Mouse (Mus musculus): ENCODE results near the gene Camkk2.

The Camkk2 gene

GRCm38 (mm10) chr5:122782066-122782465, 2.9 kb upstream of the Camkk2 start:
- no peak for DNase-seq (ENCODE audit: low read depth)

- no peak for DNase-seq (ENCODE audit: low read depth)
These were observed 1.7 kb upstream of the Camkk2 start for GRCm38 (mm10) chr5:122780791-122781432.

DNA sequence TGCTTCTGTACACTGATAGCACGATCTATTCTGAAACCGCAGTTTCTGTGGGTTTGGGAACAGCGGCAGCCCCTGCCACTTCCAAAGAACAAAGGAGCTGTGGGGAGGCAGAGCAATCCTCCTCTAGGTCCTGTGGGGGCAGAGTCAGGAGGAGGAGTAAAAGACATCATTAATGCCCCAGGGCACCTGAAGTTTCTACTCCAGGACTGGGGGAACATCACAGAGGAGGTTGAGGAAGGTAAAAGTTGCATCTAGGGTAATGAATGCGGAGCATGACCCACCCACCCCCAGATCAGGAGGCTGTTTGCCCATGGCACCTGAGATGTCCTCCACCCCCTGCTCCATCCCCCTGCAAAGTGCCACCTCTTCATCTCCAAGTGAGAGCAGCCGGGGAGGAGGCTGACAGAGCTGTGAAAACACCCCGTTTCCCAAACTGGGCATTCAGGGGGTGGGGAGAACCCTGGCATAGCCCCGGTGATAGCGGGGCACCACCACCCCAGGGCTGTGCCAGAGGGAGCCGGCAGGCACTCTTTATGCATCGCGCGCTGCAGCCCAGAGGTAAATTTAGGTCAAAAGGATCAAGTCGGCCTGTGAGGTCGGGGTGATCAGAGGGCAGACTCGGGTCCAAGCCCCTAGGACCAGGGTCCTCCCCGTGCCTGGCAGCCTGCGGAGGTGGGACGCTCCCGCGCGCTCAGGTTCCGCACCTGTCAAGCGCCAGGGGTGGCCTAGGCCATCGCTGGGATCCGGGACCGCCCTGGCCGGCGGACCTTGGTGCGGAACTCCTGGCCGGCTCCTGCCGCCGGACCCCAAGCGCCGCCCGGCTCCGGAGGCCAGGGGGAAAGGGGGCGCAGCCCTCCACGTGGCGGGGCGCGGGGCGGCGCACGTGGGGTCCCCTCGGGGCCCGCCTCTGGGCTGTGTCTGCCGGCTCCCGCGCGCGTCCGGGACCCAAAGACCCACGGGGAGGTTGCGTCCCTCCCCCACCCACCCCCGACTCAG, 680 bp downstream of the Camkk2 start:
- no peak for DNase-seq (ENCODE audit: low read depth)

DNA sequence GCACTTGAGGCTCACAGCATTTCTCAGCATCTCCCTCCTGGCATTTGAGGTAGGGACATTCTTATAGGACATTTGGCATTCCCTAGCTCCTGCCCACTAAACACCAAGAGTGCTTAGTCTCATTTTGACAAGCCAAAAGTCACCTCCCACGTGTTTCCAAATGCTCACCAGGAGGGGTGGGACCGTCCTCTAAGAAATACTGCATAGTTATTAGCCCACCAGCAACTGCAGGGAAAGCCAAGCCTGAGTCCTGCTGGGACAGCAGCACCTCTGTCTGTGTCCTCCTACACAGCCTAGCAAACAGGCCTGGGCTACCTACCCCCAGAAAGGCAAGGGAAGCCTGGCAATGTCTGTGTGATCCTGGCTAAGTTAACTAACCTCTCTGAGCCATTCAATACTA, 1.9 kb downstream of the Camkk2 start:
- no peak for DNase-seq (ENCODE audit: low read depth)

GRCm38 (mm10) chr5:122775646-122776286, 3.4 kb downstream of the Camkk2 start:
- DNase-seq (ENCODE audit: low read depth) = no peak

DNA sequence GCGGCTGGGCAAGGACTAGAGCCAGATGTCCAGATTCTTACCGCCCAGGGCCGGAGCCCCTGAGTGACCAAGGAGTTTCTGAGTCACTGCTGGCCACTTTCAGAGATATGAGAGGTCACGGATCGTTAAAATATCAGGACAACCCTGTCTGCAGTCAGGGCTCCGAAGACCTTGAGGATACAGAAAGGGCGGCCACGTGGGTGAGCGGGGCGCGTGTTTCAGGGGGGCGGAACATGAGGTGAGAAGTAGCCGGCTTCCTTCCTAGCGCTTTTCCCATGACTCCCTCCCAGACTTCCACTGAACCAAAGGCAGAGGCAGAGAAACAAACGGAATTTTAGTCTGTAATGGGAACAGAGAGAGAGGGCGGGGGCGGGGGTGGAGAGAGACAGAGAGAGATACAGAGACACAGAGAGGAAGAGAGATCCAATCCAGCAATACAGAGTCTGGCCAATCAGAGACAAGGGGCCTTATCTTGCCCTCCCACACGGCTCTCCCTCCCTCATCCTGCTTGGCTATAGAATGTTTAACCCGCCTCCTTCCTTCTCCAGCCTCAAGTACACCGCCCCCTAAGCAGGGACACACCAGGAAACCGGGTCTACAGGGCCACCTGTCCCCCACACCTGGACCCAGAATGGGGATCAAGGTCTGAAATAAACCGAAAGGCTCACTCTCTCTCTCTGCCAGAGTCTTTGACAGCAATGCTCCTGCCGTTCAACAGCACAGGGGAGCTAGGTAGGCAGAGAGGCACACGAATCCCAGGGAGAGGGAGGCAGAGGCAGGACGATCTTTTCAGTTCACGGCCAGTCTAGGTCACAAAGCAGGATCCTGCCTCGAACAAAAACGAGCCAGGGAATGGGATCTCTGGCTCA, 4.2 kb downstream of the Camkk2 start:
- no peak for DNase-seq (ENCODE audit: low read depth)

- DNase-seq (ENCODE audit: low read depth) = no peak
These were observed 5.5 kb downstream of the Camkk2 start for GRCm38 (mm10) chr5:122773756-122774155.

DNA sequence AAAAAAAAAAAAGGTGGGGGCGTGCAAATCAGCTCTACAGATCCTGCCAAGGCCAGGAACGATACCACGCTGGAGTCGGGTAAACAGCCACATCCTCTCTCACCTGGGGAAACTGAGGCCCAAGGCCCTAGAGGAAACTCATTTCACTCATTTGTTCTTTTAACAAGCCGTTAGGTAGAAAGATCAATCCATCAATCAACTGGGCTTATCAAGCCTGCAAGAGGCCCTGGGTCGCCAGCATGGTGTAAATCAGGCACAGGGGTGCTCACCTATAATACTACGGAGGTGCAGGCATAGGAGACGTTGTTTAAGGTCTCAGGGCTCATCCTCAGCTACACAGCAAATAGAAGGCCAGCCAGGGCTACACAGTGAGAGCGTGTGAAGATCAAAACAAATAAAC, 7.8 kb downstream of the Camkk2 start:
- DNase-seq (ENCODE audit: low read depth) = no peak

DNA sequence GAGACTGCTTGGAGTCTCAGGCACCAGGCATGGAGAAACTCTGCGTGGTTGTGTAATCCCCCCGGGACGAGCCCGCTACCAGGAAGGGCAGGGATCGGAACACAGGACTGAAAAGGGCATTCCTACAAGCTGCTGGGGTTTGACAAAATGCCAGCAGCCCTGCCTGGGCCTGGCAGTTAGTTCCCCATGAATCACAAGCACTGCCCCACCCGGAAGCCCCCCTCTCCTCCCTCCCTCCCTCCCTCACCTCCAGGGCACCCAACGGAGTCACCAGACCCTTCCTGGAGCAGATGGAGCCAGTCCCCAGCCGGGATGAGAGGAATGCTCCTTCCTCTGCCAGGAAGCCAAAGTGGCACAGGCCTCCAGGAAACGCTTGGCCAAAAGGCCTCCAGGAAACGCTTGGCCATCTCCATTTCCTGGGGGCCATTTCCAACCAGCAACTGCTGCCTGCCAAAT, 8.4 kb downstream of the Camkk2 start:
- DNase-seq (ENCODE audit: low read depth) = no peak

- no peak for DNase-seq (ENCODE audit: low read depth)
These were observed 8.9 kb downstream of the Camkk2 start for GRCm38 (mm10) chr5:122770304-122770703.

- DNase-seq (ENCODE audit: low read depth) = no peak
These were observed 10.1 kb downstream of the Camkk2 start for GRCm38 (mm10) chr5:122769101-122769568.

DNA sequence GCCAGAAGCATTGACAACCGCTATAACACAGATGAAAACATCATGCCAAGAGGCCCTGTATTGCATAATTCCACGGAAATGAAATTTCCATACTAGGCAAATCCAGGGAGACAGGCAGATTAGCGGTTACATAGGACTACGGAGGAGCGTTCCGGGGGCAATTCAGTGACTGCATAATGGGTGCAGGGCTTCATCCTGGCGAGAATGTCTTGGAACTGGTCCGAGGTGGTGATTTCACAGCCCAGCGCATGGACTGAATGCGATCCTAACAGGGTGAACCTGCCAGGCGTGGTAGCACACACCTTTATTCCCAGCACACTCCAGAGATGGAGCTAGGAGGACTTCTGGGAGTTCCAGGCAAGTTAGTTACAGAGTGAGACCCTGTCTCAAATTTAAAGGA, 11.9 kb downstream of the Camkk2 start:
- DNase-seq (ENCODE audit: low read depth) = no peak

DNA sequence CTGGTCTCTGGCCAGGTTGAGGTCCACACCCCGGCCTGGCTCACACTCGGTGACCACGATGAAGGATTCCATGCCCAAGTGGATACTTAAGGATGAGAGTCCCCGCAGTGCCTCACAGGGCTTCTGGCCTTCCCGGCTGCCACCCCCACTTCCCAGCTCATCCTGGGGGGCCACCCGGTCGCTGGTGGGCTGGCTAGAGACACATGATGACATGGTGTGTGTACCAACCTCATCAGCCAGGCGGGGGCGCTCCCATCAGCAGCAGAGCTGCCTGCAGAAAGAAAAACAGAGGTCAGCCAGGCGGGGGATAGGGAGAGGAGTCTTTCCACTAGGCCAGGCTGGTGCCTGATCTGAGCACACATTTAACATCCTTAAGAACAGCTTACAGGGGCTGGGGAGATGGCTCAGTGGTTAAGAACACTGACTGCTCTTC, 15.2 kb downstream of the Camkk2 start:
- no peak for DNase-seq (ENCODE audit: low read depth)

GRCm38 (mm10) chr5:122763271-122764031, 15.8 kb downstream of the Camkk2 start:
- no peak for DNase-seq (ENCODE audit: low read depth)

GRCm38 (mm10) chr5:122756680-122757079, 22.5 kb downstream of the Camkk2 start:
- DNase-seq (ENCODE audit: low read depth) = no peak

GRCm38 (mm10) chr5:122756144-122756543, 23.1 kb downstream of the Camkk2 start:
- DNase-seq (ENCODE audit: low read depth) = no peak

DNA sequence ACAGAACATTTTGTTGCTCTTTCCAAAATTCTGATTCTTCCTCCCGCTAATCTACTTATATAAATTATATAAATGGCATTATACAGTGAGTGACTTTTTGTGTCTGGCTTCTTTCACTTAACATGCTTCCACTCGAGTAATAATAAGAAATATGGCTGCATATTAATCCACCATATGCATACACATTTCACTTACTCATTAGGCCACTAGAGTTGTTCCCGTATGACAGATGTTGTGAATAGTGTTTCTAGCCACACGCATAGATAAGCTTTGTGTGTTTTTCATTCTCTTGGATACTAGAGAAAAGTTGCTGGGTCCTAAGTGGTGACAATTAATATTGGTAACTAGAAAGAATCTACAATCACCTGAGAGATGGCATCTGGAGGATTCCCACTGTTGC, 23.6 kb downstream of the Camkk2 start:
- DNase-seq (ENCODE audit: low read depth) = no peak

DNA sequence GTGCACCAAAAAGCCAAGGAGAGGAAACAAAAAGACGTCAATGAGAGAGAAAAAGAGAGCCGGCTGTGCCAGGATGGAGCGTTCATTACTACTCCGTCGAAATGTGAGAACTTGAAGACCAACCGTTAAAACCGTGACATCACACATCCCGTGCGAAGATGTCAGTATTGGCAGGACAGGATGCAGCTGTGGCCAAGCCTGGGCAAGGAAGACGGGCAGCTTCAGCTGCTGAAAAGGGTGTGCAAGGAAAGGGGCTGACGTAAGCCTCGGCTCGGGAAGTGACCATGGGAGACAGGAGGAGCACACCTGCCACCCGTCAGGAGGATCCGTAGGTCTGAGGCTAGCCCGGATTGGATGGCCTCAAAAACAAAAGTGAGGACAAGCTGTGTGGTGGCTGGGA, 24.7 kb downstream of the Camkk2 start:
- no peak for DNase-seq (ENCODE audit: low read depth)

DNA sequence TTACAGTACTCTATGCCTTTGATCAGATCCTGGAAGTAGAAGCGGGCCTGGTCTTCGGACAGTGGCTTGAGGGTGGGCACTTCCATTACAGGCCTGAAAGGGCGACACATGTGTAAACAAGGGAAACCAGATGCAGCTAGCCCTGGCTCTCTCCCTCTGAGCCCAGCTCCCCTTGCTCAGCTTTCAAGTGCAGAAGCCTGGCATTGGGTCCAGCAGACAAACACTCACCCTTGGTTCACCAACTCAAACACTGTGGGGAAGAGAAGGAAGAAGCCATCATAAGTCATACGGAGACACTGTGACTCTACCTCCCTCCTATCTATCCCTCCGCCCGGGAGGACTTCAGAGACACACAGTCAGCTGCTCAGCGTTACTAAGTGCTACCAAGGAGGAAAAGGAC, 31.3 kb downstream of the Camkk2 start:
- DNase-seq (ENCODE audit: low read depth) = no peak

- no peak for DNase-seq (ENCODE audit: low read depth)
These were observed 35.3 kb downstream of the Camkk2 start for GRCm38 (mm10) chr5:122743880-122744422.
